Mouse (Mus musculus) T-helper 2 cell (primary cell): ENCODE measurements around the gene Nanos2.

Experiments
- in situ Hi-C: fragments of 300-600 bp; cut with MboI, MseI; formaldehyde crosslinking; loops from one replicate; pipeline ENCODE4 v1.15.1; 2025; ENCODE audit warnings: high pct_unique_total_duplicates

The Nanos2 gene

GRCm38 (mm10) chr7:18990601-18991295 lies 3.5 kb downstream of the Nanos2 start, which contains the start of gene Mypop:
Gene Mypop, plus strand, starts transcription at chr7:18991245.
- in situ Hi-C loops: no loop called here

GRCm38 (mm10) chr7:18991660-18992293 lies 4.6 kb downstream of the Nanos2 start:
- in situ Hi-C loops: no loop called here

DNA sequence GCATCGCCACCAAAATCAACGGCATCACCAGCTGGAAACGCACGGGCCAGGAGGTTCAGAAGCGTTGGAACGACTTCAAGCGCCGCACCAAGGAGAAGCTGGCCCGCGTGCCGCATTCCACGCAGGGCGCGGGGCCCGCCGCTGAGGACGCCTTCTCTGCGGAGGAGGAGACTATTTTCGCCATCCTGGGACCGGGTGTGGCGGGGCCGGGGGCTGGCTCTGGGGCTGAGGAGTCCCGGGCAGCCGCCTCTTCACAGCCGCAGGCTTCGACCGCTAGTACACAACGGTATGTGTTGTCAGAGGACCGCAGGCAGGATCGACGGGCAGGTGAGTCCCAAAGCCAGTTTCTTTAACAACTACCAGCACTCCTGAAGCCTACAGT lies 5.1 kb downstream of the Nanos2 start:
- in situ Hi-C loops: no loop called here

DNA sequence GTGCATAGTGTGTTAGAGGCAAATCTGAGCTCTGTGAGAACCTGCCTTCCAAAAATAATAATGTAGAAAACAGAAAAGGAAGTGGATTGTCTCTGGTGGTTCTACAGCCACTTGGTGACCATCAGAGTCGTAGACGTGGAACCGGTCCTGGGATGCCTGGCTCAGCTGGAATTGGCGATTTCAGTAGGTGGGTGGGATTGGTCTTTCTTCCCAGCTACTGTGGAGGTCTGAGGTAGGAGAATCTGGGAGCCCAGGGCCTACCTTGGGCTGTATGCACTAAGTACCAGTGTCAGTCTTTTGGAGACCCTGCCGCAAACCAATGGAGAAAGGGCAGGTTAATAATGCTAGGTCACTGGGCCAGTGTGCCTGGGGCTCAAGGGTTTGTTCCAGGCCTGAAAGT lies 5.8 kb downstream of the Nanos2 start:
- in situ Hi-C loops: no loop called here

DNA sequence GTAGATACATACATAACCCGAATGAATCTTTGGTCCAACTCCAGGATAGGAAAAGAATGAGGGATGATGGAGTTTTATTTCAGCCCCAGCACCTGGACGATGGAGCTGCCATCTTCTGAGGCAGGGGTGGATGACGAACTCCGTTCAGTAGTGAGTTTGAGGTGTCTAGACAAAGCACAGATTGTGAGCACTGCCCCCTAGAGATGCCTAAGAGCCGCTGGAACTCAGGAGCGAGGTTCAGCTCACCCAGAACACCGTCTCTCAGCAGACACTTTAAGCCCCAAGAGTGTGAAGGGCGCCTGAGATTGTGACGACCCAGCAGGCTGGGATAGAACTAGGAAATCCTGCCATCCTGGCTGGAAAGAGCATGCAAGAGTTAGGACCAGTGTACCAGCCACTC lies 11.6 kb downstream of the Nanos2 start:
- in situ Hi-C loops: loop anchor here (5.0 kb wide), 1 partner anchor 37 kb away; no protein-coding TSS in a partner anchor

- in situ Hi-C loops: loop anchor here (25.0 kb wide), 1 partner anchor 937 kb away; no protein-coding TSS in a partner anchor
These were observed 13.2 kb downstream of the Nanos2 start for GRCm38 (mm10) chr7:19000421-19000820.

DNA sequence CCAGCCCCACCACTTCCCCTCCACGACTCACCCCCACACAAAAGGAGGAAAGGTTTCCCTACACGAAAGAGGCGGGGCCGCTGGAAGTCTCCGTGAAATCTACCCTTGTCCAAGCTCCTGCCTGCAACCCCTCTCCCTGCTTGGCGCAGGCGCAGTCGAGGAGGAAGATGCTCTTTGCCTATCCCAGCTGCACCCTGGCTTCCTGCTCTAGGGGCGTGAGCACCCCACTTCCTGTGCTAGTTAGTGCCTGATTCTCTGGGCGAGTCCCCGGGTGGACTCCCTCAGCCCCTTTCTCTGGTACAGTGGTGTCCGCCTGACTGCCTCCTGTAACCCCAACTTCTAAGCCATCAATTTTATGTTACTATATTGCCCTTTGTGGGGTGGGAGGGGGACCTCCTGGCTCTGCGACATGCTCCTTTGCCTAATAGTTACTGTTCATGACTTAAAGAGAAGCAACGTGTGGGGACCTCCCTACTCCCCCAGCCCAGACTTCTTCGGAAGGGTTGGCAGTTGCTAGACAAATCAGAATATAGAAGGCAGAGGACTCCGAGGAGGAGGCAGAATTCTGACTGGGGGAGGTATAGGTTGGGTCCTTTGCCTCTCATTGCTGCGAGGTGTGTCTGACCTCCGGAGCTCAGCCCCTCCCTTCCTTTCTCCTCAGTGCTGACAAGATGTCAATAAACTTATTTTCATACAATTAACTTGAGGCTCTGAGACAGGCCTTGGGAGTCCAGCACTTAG lies 14.0 kb downstream of the Nanos2 start:
- in situ Hi-C loops: loop anchor here (25.0 kb wide), 1 partner anchor 936 kb away; no protein-coding TSS in a partner anchor

DNA sequence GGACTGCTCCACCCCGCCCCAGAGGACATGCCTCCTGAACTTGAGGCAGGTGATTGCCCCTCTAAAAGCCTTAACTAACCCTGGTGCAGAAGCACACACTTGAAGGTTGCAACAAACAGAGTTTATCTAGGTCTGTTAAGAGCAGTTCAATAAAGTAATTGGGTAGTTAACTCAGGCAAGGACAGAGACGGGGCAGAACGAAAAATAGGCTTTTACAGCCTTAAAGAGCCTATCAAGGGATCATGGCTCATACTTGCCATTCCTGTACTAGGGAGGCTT lies 14.5 kb downstream of the Nanos2 start:
- in situ Hi-C loops: loop anchor here (25.0 kb wide), 1 partner anchor 936 kb away; no protein-coding TSS in a partner anchor

GRCm38 (mm10) chr7:19002115-19002514 lies 14.9 kb downstream of the Nanos2 start:
- in situ Hi-C loops: loop anchor here (25.0 kb wide), 1 partner anchor 935 kb away; no protein-coding TSS in a partner anchor

DNA sequence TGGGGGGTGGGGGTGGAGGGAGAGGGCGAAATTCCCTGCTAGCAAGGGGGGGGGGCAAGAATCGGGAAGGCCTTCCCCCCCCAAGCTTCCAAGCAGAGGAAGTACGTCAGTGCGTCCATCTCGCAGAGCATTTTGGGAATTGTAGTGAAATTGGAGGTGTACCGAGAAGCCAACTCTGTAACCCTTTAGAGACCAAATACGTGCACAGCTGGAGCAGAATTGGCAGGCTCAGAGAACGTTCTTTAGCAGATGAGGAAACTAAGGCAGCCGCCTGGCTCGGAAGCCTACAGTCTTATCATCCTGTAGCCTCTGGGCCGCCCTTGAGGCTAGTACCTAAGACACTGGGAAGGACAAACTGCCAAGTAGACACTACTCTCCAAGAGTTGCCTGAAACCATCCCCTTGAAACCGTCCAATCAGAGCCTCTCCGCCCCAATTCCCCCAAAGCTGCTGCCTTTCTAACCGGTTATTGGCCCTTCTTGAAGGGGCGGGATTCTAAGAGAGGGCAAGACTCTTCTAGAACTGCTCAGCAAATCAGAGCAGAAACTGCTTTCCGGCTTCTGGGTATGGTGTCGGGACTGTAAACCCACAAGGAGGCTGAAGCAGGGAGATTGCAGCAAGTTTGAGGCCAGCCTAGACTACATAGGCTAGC lies 15.8 kb downstream of the Nanos2 start:
- in situ Hi-C loops: loop anchor here (25.0 kb wide), 1 partner anchor 934 kb away; no protein-coding TSS in a partner anchor

- in situ Hi-C loops: loop anchor here (25.0 kb wide), 1 partner anchor 933 kb away; no protein-coding TSS in a partner anchor
These were observed 16.9 kb downstream of the Nanos2 start, which contains the start of gene Irf2bp1 for GRCm38 (mm10) chr7:19003902-19004630. Gene Irf2bp1, plus strand, starts transcription at chr7:19004044.

- in situ Hi-C loops: loop anchor here (25.0 kb wide), 1 partner anchor 933 kb away; no protein-coding TSS in a partner anchor
These were observed 17.5 kb downstream of the Nanos2 start for GRCm38 (mm10) chr7:19004631-19005079.

GRCm38 (mm10) chr7:19005417-19006121 lies 18.4 kb downstream of the Nanos2 start:
- in situ Hi-C loops: loop anchor here (25.0 kb wide), 1 partner anchor 932 kb away; no protein-coding TSS in a partner anchor

- in situ Hi-C loops: loop anchor here (25.0 kb wide), 1 partner anchor 931 kb away; no protein-coding TSS in a partner anchor
These were observed 19.3 kb downstream of the Nanos2 start for GRCm38 (mm10) chr7:19006476-19006875.

DNA sequence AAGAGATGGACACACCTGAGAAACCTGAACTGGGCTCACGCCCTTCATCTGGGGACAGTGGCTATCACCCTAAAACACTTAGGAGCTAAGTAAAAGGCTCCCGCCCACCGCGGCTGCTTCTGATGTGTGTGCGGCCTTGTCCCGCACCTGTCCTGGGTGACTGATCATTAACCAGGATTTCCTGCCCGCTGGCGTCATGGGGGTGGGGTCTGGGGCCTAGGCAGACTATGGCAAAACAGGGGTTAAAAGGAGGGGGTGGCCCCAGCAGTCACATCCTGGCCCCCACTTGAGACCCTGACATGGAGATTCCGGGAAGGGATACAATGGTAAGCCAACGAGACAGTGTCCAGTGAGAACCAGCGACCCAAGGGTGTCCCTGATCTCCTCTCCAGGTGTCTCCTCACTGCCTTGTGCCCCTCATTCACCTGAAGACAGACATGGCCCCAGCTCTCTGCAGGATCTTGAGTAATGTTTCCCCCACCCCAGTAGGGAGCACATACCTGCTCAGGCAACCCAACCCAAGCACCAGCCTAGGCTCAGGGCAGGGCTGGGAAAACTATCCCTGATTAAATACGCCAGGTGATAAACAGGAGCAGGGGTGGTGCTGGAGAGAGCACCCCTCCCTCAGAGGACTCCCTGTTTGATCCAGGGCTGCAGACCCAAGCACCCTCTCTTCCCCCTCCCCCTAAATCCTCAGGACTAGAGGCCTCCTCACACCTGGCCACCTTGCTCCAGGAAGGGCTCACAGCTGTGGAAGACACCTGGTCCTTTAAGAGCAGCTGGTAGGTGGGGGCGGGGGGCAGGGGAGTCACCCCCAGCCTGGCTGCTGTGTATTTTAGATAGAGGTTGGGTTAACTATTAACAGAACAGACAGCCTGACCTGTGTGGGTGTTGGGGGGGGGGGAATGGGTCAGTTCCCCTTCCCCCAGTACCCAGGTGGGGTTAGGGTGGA lies 20.1 kb downstream of the Nanos2 start:
- in situ Hi-C loops: loop anchor here (25.0 kb wide), 1 partner anchor 930 kb away; no protein-coding TSS in a partner anchor

DNA sequence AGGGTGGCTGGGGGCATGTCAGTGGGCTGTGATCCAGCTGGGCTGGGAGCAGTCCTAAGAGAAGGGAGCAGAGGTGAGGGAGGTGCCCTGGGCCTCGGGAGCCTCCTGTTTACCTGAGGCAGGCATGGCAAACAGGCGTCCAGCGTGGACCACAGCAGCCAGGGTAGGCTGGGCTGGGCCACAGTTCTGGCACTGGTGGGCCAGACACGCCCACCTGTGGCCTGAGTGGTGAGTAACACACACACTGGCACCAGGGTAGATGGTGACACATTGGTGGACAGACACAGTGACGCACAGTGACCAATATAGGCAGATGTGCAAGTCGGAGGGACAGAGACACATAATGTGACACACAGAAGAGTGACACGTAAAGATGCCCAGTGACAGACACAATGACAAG lies 23.4 kb downstream of the Nanos2 start:
- in situ Hi-C loops: loop anchor here (25.0 kb wide), 1 partner anchor 927 kb away; no protein-coding TSS in a partner anchor

- in situ Hi-C loops: loop anchor here (25.0 kb wide), 1 partner anchor 925 kb away; no protein-coding TSS in a partner anchor
These were observed 24.9 kb downstream of the Nanos2 start for GRCm38 (mm10) chr7:19012025-19012621.

DNA sequence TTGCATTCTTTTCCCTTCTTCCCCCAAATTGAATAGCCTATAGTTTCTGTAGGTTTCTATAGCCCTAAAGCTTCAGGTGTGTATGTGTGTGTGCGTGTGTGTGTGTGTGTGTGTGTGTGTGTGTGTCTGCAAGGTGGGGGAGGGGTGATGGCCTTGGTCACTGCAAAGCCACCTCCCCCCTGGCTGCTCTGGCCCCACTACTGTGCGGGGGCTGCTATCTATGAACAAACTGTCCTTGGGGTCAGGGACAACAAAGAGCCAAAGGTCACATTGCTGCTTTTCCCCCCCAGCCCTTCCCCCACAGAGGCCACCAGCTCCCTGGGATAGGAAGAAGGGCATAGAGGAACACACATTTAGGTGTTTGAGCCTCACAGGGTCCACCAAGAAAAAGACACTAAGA lies 25.7 kb downstream of the Nanos2 start:
- in situ Hi-C loops: loop anchor here (25.0 kb wide), 1 partner anchor 924 kb away; no protein-coding TSS in a partner anchor
